Mouse (Mus musculus): ENCODE results near the gene Klk9. TPM values are rescaled to one million over a fixed set of nuclear protein-coding genes. Genes with fewer than 3 reads are reported as not detected.

The Klk9 gene
- total RNA-seq (2021) = not detected
- long read RNA-seq, experiment 1 = 0 reads
- long read RNA-seq, experiment 2 = 0 reads

DNA sequence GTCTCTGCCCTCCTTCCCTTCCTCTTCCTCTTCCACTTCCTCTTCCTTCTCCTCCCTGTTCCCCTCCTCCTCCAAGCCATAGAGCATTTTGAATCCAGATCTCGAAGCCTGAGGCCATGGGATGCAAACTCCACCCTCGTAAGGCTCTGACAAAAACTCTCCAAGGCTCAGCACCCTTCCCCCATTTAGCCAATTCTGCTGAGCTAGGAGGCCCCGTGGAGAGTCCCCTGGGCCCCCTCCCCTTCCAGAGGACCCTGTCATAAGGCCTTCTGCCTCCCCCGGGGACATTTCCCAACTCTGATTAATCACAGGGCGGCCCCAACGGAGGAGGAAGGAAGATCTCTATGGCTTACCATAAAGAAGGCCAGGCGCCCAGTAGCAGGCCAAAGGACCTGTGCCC is at the start of gene Klk9:
Gene Klk9 (plus strand): TSS at position 301 of the 400 bp plus-strand sequence.
- DNase-seq (ENCODE audit: low spot score in 2 of 2) = no peak

DNA sequence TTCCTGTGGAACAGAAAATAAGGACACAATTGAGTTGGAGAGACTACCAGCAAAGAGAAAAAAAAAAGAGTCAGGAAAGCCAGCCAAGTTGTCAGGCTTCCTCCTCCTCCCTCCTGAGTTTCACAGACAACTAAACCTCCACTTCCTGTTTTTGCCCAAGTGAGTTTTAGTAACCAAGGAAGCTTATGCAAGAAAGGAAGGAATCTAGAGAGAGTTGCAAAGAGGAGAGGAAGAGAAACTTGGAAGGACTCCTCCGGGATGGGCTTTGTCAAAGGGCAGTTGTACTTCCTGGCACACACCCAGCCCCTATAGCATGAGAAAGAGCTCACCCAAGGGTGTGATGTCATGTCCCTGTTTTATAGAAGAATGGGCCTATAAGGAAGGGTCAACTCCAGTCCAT is 43.9 kb upstream of the Klk9 start:
- peak in 1 of 2 experiments; percentile 16 for DNase-seq (ENCODE audit: low spot score in 2 of 2)

DNA sequence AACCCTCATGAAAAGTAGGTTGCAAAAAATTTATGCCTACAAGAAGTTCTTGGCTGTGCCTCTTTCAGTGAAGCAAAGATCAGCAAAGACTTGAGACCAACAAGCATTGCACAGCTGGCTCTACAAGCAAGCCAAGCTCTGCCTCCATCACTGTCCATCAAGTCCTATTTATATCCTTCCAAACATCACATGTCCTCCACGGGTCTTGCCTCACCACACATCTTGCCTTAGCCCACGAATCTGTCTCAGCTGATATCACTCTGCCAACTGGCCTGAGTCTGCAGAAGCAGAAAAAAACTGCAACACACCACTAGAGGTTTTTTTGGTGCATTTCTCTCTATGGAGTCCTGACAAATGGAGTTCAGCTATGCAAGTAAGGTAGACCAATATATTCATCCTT is 38.9 kb upstream of the Klk9 start:
- no peak for DNase-seq (ENCODE audit: low spot score in 2 of 2)

DNA sequence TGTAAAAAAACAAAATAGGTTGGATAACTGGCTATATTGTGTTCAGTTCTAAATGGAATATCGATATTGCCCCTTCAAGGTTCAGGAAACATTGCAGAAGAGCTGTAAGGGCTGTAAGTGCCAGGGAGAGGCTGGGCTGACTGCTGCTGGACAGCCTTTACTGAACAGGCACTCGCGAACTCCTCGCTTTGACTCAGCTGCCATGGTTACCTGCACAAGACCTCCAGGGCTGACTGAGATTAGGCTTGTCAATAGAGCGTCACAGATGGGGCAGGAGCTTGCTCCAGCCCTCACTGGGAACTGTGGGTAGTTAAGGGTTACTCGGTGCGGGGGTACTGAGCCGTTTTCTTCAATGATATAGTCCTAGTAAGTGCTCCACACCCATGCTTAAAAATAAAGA is 25.2 kb upstream of the Klk9 start:
- no peak for DNase-seq (ENCODE audit: low spot score in 2 of 2)

DNA sequence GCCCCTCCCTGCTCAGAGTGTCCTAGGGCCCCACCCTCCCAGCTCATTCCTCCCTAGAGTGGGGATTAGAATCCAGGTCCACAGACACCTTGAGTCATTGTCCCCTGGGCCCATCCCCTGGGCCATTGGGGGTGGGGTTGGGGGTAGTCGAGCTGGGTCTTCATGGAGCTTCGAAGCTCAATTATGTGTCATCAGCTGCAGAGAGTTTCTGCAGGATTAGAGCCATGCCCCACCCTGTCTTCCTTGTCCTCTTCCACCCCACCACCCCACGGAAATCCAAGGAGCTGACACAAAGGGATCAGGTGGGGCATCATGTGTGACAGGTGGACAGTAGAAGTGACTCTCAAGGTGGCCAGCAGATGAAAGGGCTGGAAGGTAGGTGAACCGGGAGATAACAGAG is 23.1 kb upstream of the Klk9 start, which contains the start of gene Klk12:
Gene Klk12 (plus strand): TSS at position 301 of the 400 bp plus-strand sequence.
- DNase-seq (ENCODE audit: low spot score in 2 of 2) = no peak

DNA sequence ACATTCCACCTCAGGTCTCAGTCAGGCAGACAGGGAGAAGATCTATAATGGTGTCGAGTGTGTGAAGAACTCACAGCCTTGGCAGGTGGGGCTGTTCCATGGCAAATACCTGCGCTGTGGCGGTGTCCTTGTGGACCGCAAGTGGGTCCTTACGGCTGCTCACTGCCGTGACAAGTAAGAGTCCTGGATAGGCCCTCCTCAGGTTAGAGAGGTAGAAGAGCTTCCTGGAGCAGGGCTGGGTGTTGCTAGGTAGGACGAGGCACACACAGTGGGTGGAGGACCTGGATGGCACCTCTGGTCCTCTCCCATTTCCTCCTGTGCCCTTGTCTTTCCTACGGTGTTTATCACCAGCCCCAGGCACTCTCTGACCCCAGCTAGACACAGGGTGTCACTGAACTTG is 22.1 kb upstream of the Klk9 start:
- no peak for DNase-seq (ENCODE audit: low spot score in 2 of 2)

DNA sequence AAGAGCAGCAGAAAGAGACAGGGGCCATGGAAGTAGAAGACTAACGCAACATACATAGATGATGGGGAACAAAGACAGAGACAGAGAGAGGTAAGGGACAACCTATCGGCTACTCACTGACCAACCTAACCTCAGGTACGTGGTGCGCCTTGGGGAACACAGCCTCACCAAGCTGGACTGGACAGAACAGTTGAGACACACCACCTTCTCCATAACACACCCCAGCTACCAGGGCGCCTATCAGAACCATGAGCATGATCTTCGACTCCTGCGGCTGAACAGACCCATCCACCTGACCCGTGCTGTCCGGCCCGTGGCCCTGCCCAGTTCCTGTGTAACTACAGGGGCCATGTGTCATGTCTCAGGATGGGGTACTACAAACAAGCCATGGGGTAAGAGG is 21.0 kb upstream of the Klk9 start:
- DNase-seq (ENCODE audit: low spot score in 2 of 2) = no peak

DNA sequence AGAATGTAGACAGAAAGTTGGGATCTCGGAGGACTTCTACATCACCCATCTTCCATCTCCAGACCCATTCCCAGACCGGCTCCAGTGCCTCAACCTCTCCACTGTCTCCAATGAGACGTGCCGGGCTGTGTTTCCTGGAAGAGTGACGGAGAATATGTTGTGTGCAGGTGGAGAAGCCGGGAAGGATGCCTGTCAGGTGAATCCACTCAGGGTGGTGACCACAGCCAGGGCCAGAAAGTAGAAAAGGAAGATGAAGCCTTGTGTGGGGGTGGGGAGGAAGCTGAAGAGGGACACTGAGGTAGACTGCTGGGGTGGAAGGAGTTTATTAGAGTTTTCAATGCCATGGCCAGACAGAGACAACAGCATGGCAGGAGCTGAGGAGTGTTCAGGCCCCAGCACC is 19.8 kb upstream of the Klk9 start:
- no peak for DNase-seq (ENCODE audit: low spot score in 2 of 2)

DNA sequence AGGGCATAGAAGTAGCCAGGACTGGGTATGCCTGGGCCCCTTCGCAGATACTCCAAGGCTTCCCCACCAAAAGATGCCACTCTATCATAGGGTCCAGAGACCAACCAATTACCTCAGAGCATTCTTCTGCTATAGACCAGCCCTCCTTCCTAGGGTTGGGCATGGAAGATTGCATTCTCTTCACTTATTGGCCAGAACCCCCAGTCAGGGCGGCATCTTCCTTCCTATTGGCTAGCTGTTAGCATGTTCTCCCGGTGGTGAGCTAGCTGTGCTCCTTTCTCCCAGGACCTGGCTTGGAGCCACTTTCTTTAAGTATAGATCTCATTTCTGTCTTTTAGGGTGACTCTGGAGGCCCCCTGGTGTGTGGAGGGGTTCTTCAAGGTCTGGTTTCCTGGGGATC is 18.8 kb upstream of the Klk9 start:
- no peak for DNase-seq (ENCODE audit: low spot score in 2 of 2)

DNA sequence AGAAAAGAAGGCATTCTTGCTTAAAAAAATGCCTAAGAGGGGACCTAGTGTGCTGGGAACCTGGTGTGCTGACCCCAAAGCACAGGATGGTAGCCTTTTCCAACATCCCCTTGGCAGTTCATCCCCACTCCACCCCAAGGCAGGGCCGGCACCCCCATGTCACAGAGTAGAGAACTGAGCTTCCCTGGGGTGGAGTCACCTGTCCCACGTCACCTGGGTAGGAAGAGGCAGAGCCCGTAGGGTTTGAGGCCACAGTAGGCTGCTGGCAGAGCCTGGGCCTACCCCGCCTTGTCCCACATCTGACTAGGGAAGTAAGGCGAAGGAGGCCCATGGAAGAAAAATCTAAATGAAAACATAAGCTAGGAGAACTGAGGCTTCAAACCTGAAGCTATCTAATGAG is 17.3 kb upstream of the Klk9 start, which contains the start of gene Klk11:
Gene Klk11 (plus strand): TSS at position 241 of the 400 bp plus-strand sequence.
- no peak for DNase-seq (ENCODE audit: low spot score in 2 of 2)

DNA sequence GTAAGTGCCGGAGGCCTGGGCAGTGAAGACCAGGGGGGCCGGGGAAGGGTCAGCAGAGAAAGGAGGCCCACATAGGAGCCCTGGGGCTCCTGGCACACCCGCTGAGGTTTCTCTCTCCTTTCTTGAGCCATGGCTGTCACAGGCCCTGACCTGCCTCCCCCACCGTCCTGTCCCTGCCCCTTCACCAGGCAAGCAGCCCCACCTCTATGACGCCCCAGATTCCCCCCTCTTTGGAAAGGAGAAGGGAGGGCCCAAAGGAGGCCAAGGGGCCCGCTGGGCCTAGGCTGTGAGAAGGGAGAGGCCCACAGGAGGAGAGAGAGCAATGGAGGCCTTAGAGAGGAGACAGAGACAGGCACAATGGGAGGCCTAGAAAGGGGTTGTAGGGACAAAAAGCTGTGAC is 16.9 kb upstream of the Klk9 start:
- DNase-seq (ENCODE audit: low spot score in 2 of 2) = no peak

DNA sequence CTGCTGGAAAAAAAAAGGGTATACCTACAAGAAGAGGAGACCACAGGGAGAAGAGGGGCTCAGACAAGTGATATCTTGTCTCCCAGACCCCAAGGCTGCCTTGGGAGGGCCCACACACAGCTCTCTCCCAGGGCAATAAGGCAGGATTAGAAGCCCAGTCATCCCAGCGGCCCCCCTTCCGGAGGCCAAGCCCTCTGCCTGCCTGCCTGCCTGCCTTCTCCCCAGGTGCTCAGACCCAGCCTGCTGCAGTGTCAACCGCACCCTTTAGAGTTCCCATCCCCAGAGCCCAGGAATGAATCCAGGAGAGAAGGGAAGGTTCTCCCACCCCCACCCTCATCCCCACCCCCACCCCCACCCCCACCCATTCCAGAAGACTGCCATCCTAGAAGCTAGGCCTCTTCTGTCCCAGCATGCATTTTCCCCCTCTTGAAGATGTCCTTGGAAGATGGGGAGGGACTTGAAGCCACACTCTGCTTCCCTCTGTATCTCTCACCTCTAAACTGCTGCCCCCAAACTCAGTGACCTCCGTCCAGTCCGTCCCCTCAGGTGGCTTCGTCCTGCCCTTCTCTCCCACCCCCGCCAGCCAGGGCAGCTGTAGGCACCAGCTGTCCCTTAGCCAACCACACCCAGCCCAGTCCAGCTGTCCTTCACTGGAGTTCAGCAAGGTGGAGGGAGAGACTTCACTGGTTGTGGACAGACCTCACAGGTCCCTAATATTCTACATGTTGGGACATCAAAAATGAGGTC is 16.2 kb upstream of the Klk9 start:
- no peak for DNase-seq (ENCODE audit: low spot score in 2 of 2)

DNA sequence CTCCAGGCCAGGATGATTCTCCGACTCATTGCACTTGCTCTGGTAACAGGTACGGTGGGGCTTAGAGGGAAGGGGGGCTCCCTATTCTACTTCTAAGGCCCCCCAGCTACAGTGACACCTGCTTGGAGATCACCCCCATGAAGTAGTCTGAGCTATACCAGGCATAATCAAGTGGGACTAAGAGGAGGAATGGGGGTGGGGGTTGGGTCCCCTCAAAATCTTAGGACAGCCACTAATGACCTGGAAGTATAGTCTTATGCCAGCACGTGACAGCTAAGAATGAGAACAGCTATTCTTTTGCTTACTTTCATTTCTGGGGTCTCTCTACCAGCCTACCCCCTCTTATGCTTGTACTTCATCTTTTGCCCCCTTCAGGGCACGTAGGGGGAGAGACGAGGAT is 15.2 kb upstream of the Klk9 start:
- no peak for DNase-seq (ENCODE audit: low spot score in 2 of 2)

DNA sequence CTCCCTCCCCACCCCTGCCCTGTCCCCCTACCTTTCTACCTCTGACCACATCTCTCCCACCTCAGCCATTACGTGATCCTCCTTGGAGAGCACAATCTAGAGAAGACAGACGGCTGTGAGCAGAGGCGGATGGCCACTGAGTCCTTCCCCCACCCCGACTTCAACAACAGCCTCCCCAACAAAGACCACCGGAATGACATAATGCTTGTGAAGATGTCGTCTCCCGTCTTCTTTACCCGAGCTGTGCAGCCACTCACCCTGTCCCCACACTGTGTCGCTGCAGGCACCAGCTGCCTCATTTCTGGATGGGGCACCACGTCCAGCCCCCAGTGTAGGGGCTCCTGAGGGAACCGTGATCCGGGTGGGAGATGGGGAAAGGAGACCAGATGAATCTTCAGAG is 14.3 kb upstream of the Klk9 start:
- no peak for DNase-seq (ENCODE audit: low spot score in 2 of 2)

DNA sequence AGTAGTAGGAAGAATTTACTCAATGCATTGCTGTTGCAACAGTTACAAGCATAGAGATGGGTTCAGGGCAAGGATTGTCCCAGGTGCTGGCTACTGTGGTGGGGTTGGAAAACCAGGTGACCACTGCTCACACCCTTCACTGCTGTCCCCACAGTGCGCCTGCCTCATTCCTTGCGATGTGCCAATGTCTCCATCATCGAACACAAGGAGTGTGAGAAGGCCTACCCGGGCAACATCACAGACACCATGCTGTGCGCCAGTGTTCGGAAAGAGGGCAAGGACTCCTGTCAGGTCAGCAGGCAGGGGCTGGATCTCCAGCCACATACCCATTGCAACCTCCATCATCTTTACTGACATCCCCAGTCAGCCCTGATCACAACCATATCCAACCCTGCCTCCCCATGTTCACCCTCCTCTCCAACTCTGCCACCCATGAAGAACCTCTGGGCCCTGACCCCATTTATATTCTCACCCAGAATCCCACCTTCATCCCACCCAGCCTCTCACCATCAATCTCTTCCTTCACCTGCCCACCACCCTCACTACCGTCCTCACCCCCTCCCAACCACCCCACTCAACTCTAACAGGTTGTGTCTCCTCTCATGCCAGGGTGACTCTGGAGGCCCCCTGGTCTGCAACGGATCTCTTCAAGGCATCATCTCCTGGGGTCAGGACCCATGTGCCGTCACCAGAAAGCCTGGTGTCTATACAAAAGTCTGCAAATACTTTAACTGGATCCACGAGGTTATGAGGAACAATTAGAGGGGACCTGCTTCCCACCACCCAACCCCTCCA is 13.3 kb upstream of the Klk9 start:
- no peak for DNase-seq (ENCODE audit: low spot score in 2 of 2)

DNA sequence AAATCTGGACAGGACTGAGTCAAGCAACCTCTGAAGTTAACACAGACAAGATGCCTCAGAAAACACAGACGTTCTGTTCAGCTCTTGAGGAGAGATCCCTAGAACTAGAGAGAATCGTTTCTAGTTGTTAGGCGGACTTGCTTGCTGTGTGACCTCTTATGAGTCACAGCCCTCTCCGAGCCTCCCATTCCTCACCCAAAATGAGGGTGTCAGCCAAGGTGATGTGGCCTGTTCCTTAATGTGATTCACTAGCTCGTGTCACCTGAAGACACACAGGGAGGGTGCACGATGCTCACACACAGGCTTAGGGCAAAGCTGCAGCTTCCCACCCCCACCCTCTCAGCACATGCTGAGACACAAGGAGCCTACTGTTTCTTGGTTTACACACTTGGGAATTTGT is 11.4 kb upstream of the Klk9 start:
- DNase-seq (ENCODE audit: low spot score in 2 of 2) = no peak

DNA sequence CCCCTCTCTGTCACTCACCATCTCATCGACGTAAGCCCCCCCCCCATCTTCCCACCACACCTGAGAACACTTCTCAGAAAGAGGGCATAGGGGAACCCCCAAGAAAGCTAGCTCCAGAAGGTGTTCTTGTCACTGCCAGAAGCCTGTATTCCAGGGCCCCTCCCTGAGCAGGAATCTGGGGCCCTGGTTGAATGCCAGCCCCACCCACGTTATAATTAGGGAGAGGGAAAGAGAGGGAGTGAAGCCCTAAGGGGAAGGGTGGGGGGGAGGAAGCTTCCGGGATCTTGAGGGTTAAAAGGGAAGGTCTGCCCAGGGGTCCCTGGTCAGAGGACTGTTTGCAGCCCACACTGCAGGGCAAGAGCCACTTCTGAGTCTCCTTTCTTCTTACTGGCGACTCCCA is 10.9 kb upstream of the Klk9 start, which contains the start of gene Klk10:
Gene Klk10 (plus strand): TSS at position 290 of the 400 bp plus-strand sequence.
- no peak for DNase-seq (ENCODE audit: low spot score in 2 of 2)

DNA sequence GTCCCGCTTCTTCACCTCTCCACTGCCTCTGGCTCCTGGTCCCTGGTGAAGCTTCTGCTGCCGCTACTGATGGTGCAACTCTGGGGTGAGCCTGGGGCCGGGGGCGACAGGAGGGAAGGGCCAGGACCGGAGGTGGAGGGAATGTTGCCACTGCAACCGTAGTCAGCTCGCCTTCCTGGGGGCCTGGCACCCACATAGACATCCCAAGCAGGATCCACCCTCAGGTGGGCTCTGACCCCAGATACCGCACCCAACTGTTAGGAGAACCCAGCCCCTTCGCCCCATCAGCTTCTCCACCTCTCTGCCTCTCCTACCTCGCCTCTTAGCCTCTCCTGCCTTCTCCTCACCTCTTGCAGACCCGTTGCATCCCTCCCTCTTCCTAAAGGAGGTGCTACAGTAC is 10.2 kb upstream of the Klk9 start:
- DNase-seq (ENCODE audit: low spot score in 2 of 2) = no peak

DNA sequence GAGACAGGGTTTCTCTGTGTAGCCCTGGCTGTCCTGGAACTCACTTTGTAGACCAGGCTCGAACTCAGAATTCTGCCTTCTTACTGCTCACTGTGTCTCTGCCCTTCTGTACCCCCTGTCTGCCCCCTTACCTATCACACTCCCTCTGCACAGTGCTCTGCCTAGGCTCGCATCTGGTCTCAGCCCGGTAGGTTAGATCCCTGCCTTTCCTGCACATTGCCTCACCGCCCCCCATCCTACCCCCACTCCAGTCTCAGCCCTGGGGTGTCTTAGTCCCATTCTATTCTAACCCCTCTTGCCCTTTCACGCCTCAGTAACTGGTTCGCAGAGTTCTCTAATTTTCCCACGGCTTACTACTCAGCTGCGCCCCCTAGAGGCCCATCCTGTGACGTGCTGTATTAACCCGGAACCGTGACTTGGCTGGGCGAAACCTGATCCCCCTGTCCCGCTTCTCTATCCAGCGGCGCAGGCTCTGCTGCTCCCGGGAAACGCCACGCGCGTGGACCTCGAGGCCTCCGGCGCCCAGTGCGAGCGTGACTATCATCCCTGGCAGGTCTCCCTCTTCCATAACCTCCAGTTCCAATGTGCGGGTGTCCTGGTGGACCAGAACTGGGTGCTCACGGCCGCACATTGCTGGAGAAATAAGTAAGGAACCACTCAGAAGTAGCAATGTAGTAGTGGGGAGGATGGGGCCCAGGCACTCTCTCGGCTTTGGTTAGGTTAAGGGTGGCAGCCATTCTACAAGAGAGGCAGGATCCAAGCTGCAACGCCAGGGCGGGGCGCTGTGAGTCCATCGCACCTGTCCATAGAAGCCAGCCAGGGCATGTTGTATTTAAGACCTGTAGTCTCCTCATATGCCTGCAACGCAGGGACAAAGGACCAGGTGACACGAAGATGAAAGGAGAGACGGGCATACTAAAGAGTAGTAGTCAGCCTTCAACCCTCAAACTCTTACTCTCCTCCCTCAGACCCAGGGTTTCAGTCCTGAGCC is 9.1 kb upstream of the Klk9 start:
- DNase-seq (ENCODE audit: low spot score in 2 of 2) = peak; percentile 63 to 75

DNA sequence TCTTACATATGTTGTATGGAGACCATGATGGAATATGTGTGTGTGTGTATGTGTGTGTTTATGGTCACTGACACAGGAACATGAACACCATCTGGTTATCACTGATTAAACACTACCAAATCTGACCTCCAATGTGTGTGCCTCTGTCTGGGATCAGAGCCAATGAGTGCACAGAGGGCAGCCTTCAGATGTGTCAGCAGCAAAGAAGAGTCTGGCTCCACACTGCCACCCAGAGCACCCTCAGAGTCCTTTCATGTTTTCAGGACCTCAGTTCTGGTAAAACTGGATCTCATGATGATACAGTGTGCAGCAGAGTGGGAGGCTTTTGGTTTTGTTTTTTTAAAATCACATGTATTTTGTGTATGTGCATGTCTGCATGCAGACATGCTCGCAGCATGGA is 6.4 kb upstream of the Klk9 start:
- DNase-seq (ENCODE audit: low spot score in 2 of 2) = no peak

DNA sequence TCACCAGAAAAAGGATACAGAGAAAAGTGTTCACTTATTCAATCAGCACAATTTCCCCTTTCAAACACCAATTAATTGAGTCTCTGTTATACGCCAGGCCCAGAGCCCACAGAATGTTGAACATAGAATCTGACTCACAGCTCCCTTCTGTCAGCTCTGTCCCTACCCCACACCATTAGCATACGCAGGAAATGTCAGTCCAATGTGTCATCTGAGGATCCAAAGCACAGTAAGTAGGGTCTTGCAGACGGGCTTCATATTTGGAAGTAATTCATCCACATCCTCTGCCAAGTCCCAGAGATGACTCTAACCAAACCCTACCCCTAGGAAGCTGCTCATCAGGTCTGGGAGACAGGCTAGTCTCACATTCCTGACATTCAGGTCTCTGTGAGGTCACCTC is 3.6 kb upstream of the Klk9 start:
- no peak for DNase-seq (ENCODE audit: low spot score in 2 of 2)
